Comparison of ENCODE assay signal across 7 mouse cellular contexts in the genomic region with DNA sequence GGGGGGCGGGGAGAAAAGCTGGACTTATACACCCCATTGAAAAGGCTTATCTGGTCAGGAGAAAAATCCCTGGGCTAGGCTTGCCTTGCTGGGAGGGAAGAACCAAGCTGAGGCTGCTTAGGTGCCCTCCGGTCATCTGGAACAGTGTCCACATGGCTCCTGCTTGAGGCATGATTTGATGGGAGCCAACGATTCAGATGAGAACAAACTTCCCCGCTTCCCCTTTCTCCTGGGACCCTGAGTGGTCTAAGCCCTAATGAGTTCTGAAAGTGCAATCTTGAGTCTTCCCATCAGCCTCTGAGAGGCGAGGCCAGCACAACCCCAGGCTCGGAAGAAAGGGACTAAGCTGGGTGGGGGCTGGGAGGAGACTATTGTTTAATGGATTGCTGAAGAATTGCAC.
DNase-seq lines count a peak whose midpoint lies in the region; ATAC-seq and TF ChIP-seq lines count a peak whose summit lies in the region.

No protein-coding gene starts in this region.

- H3K4me3 ChIP-seq in lung, postnatal 0 days (ENCODE audit: low read depth, low read length) = peak overlapping the region; percentile 12; the same call in 1 of the 2 replicates
- peak overlapping the region; percentile 61 for H3K4me3 ChIP-seq in embryonic facial prominence, embryonic 10.5 days
- peak overlapping the region; percentile 36 for H3K4me3 ChIP-seq in hindbrain, embryonic 12.5 days
- H3K4me3 ChIP-seq in liver, postnatal 0 days (ENCODE audit: low read depth, low read length) = no peak overlapping the region

- no peaks in the 10 kb centered on the region; the same call in 1 of the 2 replicates for H3K4me1 ChIP-seq in lung, postnatal 0 days (ENCODE audit: insufficient read depth, low read depth, low read length)
- H3K4me1 ChIP-seq in embryonic facial prominence, embryonic 10.5 days = peaks cover 33% of the 10 kb centered on the region
- peaks cover 9% of the 10 kb centered on the region for H3K4me1 ChIP-seq in hindbrain, embryonic 12.5 days
- peaks cover 12% of the 10 kb centered on the region; the same call in 1 of the 2 replicates for H3K4me1 ChIP-seq in liver, postnatal 0 days (ENCODE audit: insufficient read depth)

- no peak for ATAC-seq in lung, postnatal 0 days
- ATAC-seq in hindbrain, embryonic 12.5 days (ENCODE audit: low FRiP score) = peak; percentile 77
- no peak for ATAC-seq in liver, postnatal 0 days

- H3K9ac ChIP-seq in lung, postnatal 0 days (replicated peaks; ENCODE audit: low read depth) = no peak overlapping the region
- peak overlapping the region; percentile 64 for H3K9ac ChIP-seq in hindbrain, embryonic 12.5 days
- H3K9ac ChIP-seq in liver, postnatal 0 days (replicated peaks) = no peak overlapping the region

- 4% methylated on average over 5 of the region's 6 CpGs for WGBS in lung, postnatal 0 days
- 0% methylated on average over 6 of the region's 6 CpGs for WGBS in embryonic facial prominence, embryonic 10.5 days
- under 1% methylated on average over 5 of the region's 6 CpGs for WGBS in hindbrain, embryonic 12.5 days
- WGBS in liver, postnatal 0 days (ENCODE audit: insufficient replicate concordance) = 15% methylated on average over 5 of the region's 6 CpGs

- no peak for TF ChIP-seq CTCF in lung, postnatal 0 days (IDR thresholded peaks at IDR 0.05)
- no peak for TF ChIP-seq CTCF in liver, postnatal 0 days (IDR thresholded peaks at IDR 0.05; ENCODE audit: low read depth)

- no peak for TF ChIP-seq EP300 in lung, postnatal 0 days (IDR thresholded peaks at IDR 0.05)
- no peak for TF ChIP-seq EP300 in liver, postnatal 0 days (IDR thresholded peaks at IDR 0.05; ENCODE audit: low read depth)

- H3K27ac ChIP-seq in lung, postnatal 0 days (ENCODE audit: low read length) = 0 out of 2 replicates have a peak overlapping the region, but pooled peaks have one; percentile 28
- H3K27ac ChIP-seq in embryonic facial prominence, embryonic 10.5 days (replicated peaks) = peak overlapping the region; percentile 87
- H3K27ac ChIP-seq in hindbrain, embryonic 12.5 days = peak overlapping the region; percentile 97
- 0 out of 2 replicates have a peak overlapping the region, but pooled peaks have one; percentile 35 for H3K27ac ChIP-seq in liver, postnatal 0 days (ENCODE audit: low read depth)

- H3K4me2 ChIP-seq in lung, postnatal 0 days (replicated peaks; ENCODE audit: low read depth, low read length) = peak overlapping the region; percentile 48
- peak overlapping the region; percentile 66 for H3K4me2 ChIP-seq in hindbrain, embryonic 12.5 days (replicated peaks)
- H3K4me2 ChIP-seq in liver, postnatal 0 days (ENCODE audit: low read depth, low read length) = peak overlapping the region; percentile 61

- H3K27me3 ChIP-seq in lung, postnatal 0 days (replicated peaks; ENCODE audit: insufficient read depth, low read length) = no peaks in the 10 kb centered on the region
- no peaks in the 10 kb centered on the region for H3K27me3 ChIP-seq in embryonic facial prominence, embryonic 10.5 days (replicated peaks; ENCODE audit: low read depth, poor library complexity, severe bottlenecking)
- no peaks in the 10 kb centered on the region for H3K27me3 ChIP-seq in hindbrain, embryonic 12.5 days
- H3K27me3 ChIP-seq in liver, postnatal 0 days (ENCODE audit: insufficient read depth, low read length) = no peaks in the 10 kb centered on the region

- H3K9me3 ChIP-seq in lung, postnatal 0 days (ENCODE audit: low read length) = no peaks in the 10 kb centered on the region
- H3K9me3 ChIP-seq in embryonic facial prominence, embryonic 10.5 days = no peaks in the 10 kb centered on the region
- H3K9me3 ChIP-seq in hindbrain, embryonic 12.5 days (replicated peaks) = 0 out of 2 replicates have a peak, but pooled peaks cover 7% of the 10 kb centered on the region
- no peaks in the 10 kb centered on the region for H3K9me3 ChIP-seq in liver, postnatal 0 days (ENCODE audit: low read length)

- no peaks in the 10 kb centered on the region for H3K36me3 ChIP-seq in lung, postnatal 0 days (ENCODE audit: insufficient read depth, low read length)
- no peaks in the 10 kb centered on the region for H3K36me3 ChIP-seq in embryonic facial prominence, embryonic 10.5 days (replicated peaks)
- no peaks in the 10 kb centered on the region for H3K36me3 ChIP-seq in hindbrain, embryonic 12.5 days
- no peaks in the 10 kb centered on the region for H3K36me3 ChIP-seq in liver, postnatal 0 days (replicated peaks; ENCODE audit: insufficient read depth, low read length)

- DNase-seq in lung, postnatal 0 days (ENCODE audit: low spot score) = no peak
- no peak for DNase-seq in lung, postnatal 14 days
- peak; percentile 64 for DNase-seq in embryonic facial prominence, embryonic 10.5 days (ENCODE audit: low spot score)
- DNase-seq in liver, postnatal 0 days = no peak
- DNase-seq in adrenal gland, postnatal 10 days = no peak
- no peak for DNase-seq in urinary bladder, adult 18-20 months (ENCODE audit: low spot score in 2 of 2)

Comparison
In these comparisons a context has a peak if more than half of its experiments do, and no peak if none do; other contexts are left out.
1. H3K27ac ChIP-seq: peak in every context shown above with its lines; median percentile 97 in hindbrain, embryonic 12.5 days; 87 in embryonic facial prominence, embryonic 10.5 days; 35 in liver, postnatal 0 days; 28 in lung, postnatal 0 days.